ENCODE assay signal across 8 mouse cellular contexts in genomic region chr8:84976031-84976762, GRCm38 (mm10). TPM values are rescaled to one million over a fixed set of nuclear protein-coding genes. Genes with fewer than 3 reads are reported as not detected.
DNase-seq lines count a peak whose midpoint lies in the region.

No protein-coding gene starts in this region.

- no peaks in the 10 kb centered on the region for H3K9me3 ChIP-seq in megakaryocyte, embryonic 14.5 days

- peak; percentile 98 to 99 for DNase-seq in adrenal gland, adult (ENCODE audit: inconsistent age in 2 of 2, low spot score in 1 of 2)
- peak; percentile 96 for DNase-seq in embryo, embryonic 10 days (ENCODE audit: low spot score)
- DNase-seq in gastrocnemius, postnatal 10 days: peak; percentile 92
- peak; percentile 98 for DNase-seq in induced T-regulatory cell, adult 2 months (ENCODE audit: low read depth)
- DNase-seq in left cerebral cortex, adult 9 months (ENCODE audit: low spot score in 2 of 2): peak; percentile 85 to 97
- peak; percentile 96 to 97 for DNase-seq in right cerebral cortex, postnatal 10 days (ENCODE audit: low spot score in 2 of 2)
- DNase-seq in urinary bladder, postnatal 14 days (ENCODE audit: low spot score): peak; percentile 97

- peaks cover 33% of the 10 kb centered on the region for H3K36me3 ChIP-seq in megakaryocyte, embryonic 14.5 days (replicated peaks; ENCODE audit: low read length)

- peaks cover 66% of the 10 kb centered on the region for H3K4me1 ChIP-seq in megakaryocyte, embryonic 14.5 days

- no peaks in the 10 kb centered on the region for H3K27me3 ChIP-seq in megakaryocyte, embryonic 14.5 days (replicated peaks)

- peak overlapping the region; percentile 100 for H3K4me3 ChIP-seq in megakaryocyte, embryonic 14.5 days (replicated peaks)

RNA-seq across cellular contexts. Expression of gene Junb, which starts 2.3 kb away (rescaled TPM):
- 1 to 10 TPM; 5.8 to 8.9 TPM for total RNA-seq in gastrocnemius, postnatal 10 days (2021)
- 743 and 797 TPM in 2 replicates for polyA plus RNA-seq in megakaryocyte, embryonic 14.5 days (2012; ENCODE audit: insufficient read depth, low replicate concordance)

RNA-seq across cellular contexts. Expression of gene Rnaseh2a, which starts 6.6 kb away (rescaled TPM):
- 10 to 100 TPM; 26.7 to 36.8 TPM for total RNA-seq in gastrocnemius, postnatal 10 days (2021)
- polyA plus RNA-seq in megakaryocyte, embryonic 14.5 days (2012; ENCODE audit: insufficient read depth, low replicate concordance): 248 and 286 TPM in 2 replicates

RNA-seq across cellular contexts. Expression of gene Prdx2, which starts 6.8 kb away (rescaled TPM):
- total RNA-seq in gastrocnemius, postnatal 10 days (2021): 100 to 1,000 TPM; 260 to 267 TPM
- 68.6 and 73.1 TPM in 2 replicates for polyA plus RNA-seq in megakaryocyte, embryonic 14.5 days (2012; ENCODE audit: insufficient read depth, low replicate concordance)

RNA-seq across cellular contexts. Expression of gene Gm49661, which starts 7.0 kb away (rescaled TPM):
- total RNA-seq in gastrocnemius, postnatal 10 days (2021): not detected
- polyA plus RNA-seq in megakaryocyte, embryonic 14.5 days (2012; ENCODE audit: insufficient read depth, low replicate concordance): not detected in 2 replicates

RNA-seq across cellular contexts. Expression of gene Hook2, which starts 14.2 kb away (rescaled TPM):
- 1 to 10 TPM; 2.3 to 2.7 TPM for total RNA-seq in gastrocnemius, postnatal 10 days (2021)
- polyA plus RNA-seq in megakaryocyte, embryonic 14.5 days (2012; ENCODE audit: insufficient read depth, low replicate concordance): 7.3 and 8.9 TPM in 2 replicates

Comparison
In these comparisons a context has a peak if more than half of its experiments do, and no peak if none do; other contexts are left out.
1. Peak in every context shown above with its lines: DNase-seq and H3K4me3 ChIP-seq.